Mouse (Mus musculus) NIH3T3 (cell line): ENCODE results near the gene Podn.

Experiments
- DNase-seq: peaks from one replicate; pipeline ENCODE4 v3.0.0-alpha.2; 2012; ENCODE audit warnings: low read depth

Podn gene

GRCm38 (mm10) chr4:107966416-107967109 is 129.7 kb downstream of the Podn start:
- no peak for DNase-seq
